Mouse (Mus musculus): ENCODE data around the gene Vmn1r176.
"Not testable (repeated sequence)": the region's sequence is repeated elsewhere in the genome, so short reads cannot be mapped to it uniquely, and the experiment has no call there.

Vmn1r176 gene

GRCm38 (mm10) chr7:23837272-23837671 lies at the start of gene Vmn1r176:
Gene Vmn1r176, minus strand, starts transcription at chr7:23837372.
- DNase-seq (ENCODE audit: low spot score) = not testable (repeated sequence)

DNA sequence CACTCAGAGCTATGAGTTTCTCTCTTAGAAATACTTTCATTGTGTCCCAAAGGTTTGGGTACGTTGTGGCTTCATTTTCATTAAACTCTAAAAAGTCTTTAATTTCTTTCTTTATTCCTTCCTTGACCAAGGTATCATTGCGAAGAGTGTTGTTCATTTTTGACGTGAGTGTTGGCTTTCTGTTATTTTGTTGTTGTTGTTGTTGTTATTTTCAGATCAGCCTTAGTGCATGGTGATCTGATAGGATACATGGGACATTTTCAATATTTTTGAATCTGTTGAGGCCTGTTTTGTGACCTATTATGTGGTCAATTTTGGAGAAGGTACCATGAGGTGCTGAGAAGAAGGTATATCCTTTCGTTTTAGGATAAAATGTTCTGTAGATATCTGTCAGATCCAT lies 39.7 kb upstream of the Vmn1r176 start:
- DNase-seq (ENCODE audit: low spot score) = not testable (repeated sequence)

- not testable (repeated sequence) for DNase-seq (ENCODE audit: low spot score)
Observed at GRCm38 (mm10) chr7:23866349-23866748, 29.2 kb upstream of the Vmn1r176 start, which contains the start of gene Vmn1r177. Gene Vmn1r177, minus strand, starts transcription at chr7:23866449.

GRCm38 (mm10) chr7:23810543-23810942 lies 26.6 kb downstream of the Vmn1r176 start, which contains the start of gene Vmn1r175:
Gene Vmn1r175, minus strand, starts transcription at chr7:23810643.
- not testable (repeated sequence) for DNase-seq (ENCODE audit: low spot score)

DNA sequence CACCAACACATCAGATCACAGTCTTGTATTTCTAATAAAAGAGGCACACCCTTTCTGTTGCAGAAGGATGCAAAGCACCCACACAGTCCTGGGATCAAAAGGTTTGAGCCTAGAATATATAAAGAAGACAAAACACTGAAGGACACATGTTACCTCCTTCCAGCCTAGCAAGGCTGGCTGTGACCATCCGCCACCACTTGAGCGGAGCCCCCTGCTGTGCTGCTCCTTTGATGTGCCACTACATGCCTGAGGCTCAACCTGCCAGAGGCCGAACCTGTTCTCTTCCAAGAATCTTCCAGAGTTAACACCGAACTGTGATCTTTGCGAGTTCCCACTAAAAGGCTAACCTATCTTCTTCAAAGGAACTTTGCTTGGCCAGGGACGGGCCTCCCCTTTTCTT lies 52.6 kb downstream of the Vmn1r176 start:
- DNase-seq (ENCODE audit: low spot score) = no peak

Measured in urinary bladder, postnatal 10 days (tissue).